Mouse (Mus musculus): ENCODE measurements at regions not wholly inside any gene's neighbourhood (a gene's known extent, or its start where the extent isn't known, plus 50 kb on each side); places are given as distances from the start of the nearest gene placed in this dataset.
"Not testable (repeated sequence)": the region's sequence is repeated elsewhere in the genome, so short reads cannot be mapped to it uniquely, and the experiment has no call there.

GRCm38 (mm10) chr6:81818573-81818972, 104.9 kb upstream of the Gcfc2 start:
- no peak for DNase-seq (ENCODE audit: low read depth)

- DNase-seq (ENCODE audit: low read depth), result no peak
Observed at GRCm38 (mm10) chr6:81820078-81820477, 103.4 kb upstream of the Gcfc2 start.

- DNase-seq (ENCODE audit: low read depth), result no peak
Observed at GRCm38 (mm10) chr6:81839474-81840153, 83.9 kb upstream of the Gcfc2 start.

GRCm38 (mm10) chr6:81868207-81868606, 55.3 kb upstream of the Gcfc2 start:
- not testable (repeated sequence) for DNase-seq (ENCODE audit: low read depth)
